Mouse (Mus musculus) frontal cortex, adult (tissue): Measurements from ENCODE around the gene Gm17174.
"Not testable (repeated sequence)": the region's sequence is repeated elsewhere in the genome, so short reads cannot be mapped to it uniquely, and the experiment has no call there.

Source experiments
- ATAC-seq: cut with Nextera tagmentation; 2 replicates; pipeline ENCODE4 v1.9.2; 2017; ENCODE audit warnings: mild to moderate bottlenecking, moderate library complexity, mixed read lengths; ENCODE audit not compliant: low TSS enrichment

Gene Gm17174

GRCm38 (mm10) chr14:51592039-51592438 is at the start of gene Gm17174:
Gene Gm17174, minus strand, starts transcription at chr14:51592139.
- not testable (repeated sequence) for ATAC-seq

GRCm38 (mm10) chr14:51635566-51635965 is 43.6 kb upstream of the Gm17174 start, which contains the start of gene Gm4181:
Gene Gm4181, minus strand, starts transcription at chr14:51635666.
- not testable (repeated sequence) for ATAC-seq

- ATAC-seq: not testable (repeated sequence)
Observed at GRCm38 (mm10) chr14:51632426-51632825, 40.5 kb upstream of the Gm17174 start.

GRCm38 (mm10) chr14:51611210-51611609 is 19.3 kb upstream of the Gm17174 start, which contains the start of gene Gm17078:
Gene Gm17078, minus strand, starts transcription at chr14:51611310.
- ATAC-seq: no peak

- not testable (repeated sequence) for ATAC-seq
Observed at GRCm38 (mm10) chr14:51573963-51574362, 18.0 kb downstream of the Gm17174 start, which contains the start of gene Gm17175. Gene Gm17175, minus strand, starts transcription at chr14:51574063.

- ATAC-seq: no peak
Observed at GRCm38 (mm10) chr14:51552490-51552889, 39.4 kb downstream of the Gm17174 start, which contains the start of gene Gm5622. Gene Gm5622, plus strand, starts transcription at chr14:51552790.
